Mouse (Mus musculus) liver, embryonic 14 days (tissue): ENCODE results near the gene Cep135. TPM values are rescaled to one million over a fixed set of nuclear protein-coding genes. Genes with fewer than 3 reads are reported as not detected.

ENCODE experiments used
- polyA plus RNA-seq: library from polyadenylated mRNA; depleted of rRNA; stranded (reverse); fragments of >200 nt; gene quantifications from 2 replicates; pipeline ENCODE4 v1.2.3, GENCODE M21; 2012; rRNA removed

Cep135 gene
- polyA plus RNA-seq = 4.7 and 5.0 TPM in 2 replicates

GRCm38 (mm10) chr5:76588551-76589283 is at the start of gene Cep135:
TSS of gene Cep135 (plus strand) at chr5:76588698.

GRCm38 (mm10) chr5:76656212-76656611 is 67.7 kb downstream of the Cep135 start, which contains the start of gene C530008M17Rik:
TSS of gene C530008M17Rik (plus strand) at chr5:76656512.

Other genes with a start within 250 kb of the Cep135 start
- not detected in 2 replicates for gene Nmu, start 224.9 kb upstream of the Cep135 start, polyA plus RNA-seq
- not detected in 2 replicates for gene Gm7271, start 104.7 kb upstream of the Cep135 start, polyA plus RNA-seq
- gene Exoc1, start 59.4 kb upstream of the Cep135 start, polyA plus RNA-seq = 17.0 and 18.6 TPM in 2 replicates
- 6.8 and 7.2 TPM in 2 replicates for gene C530008M17Rik, start 67.8 kb downstream of the Cep135 start, polyA plus RNA-seq